Mouse (Mus musculus) midbrain, embryonic 12.5 days (tissue): ENCODE results near the gene Sema4d. TPM values are rescaled to one million over a fixed set of nuclear protein-coding genes. Genes with fewer than 3 reads are reported as not detected.

Experiments
- ATAC-seq: fragments of 200-750 bp; cut with Nextera tagmentation; 2 replicates; pipeline ENCODE4 v1.8.0; 2017; ENCODE audit warnings: low read depth, moderate TSS enrichment, moderate library complexity; ENCODE audit not compliant: low FRiP score
- H3K27ac ChIP-seq: fragments of 300-500 bp; sonication (generic); replicated peaks from 2 replicates; pipeline ENCODE4 v1.5.1; 2016; ENCODE audit warnings: mild to moderate bottlenecking
- H3K27me3 ChIP-seq: fragments of 300-500 bp; sonication (generic); 2 replicates; pipeline ENCODE4 v1.6.1; 2016; ENCODE audit warnings: mild to moderate bottlenecking
- H3K36me3 ChIP-seq: fragments of 300-500 bp; sonication (generic); 2 replicates; pipeline ENCODE4 v1.6.1; 2016
- H3K4me1 ChIP-seq: fragments of 300-500 bp; sonication (generic); 2 replicates; pipeline ENCODE4 v1.6.1; 2016
- H3K4me2 ChIP-seq: fragments of 300-500 bp; sonication (generic); replicated peaks from 2 replicates; pipeline ENCODE4 v1.6.1; 2016; ENCODE audit warnings: mild to moderate bottlenecking, moderate library complexity
- H3K4me3 ChIP-seq: fragments of 300-500 bp; sonication (generic); 2 replicates; pipeline ENCODE4 v1.5.1; 2016; ENCODE audit warnings: mild to moderate bottlenecking
- H3K9ac ChIP-seq: fragments of 300-500 bp; sonication (generic); replicated peaks from 2 replicates; pipeline ENCODE4 v1.6.1; 2016; ENCODE audit warnings: mild to moderate bottlenecking, moderate library complexity
- H3K9me3 ChIP-seq: fragments of 300-500 bp; sonication (generic); 2 replicates; pipeline ENCODE4 v1.6.1; 2016; ENCODE audit warnings: mild to moderate bottlenecking
- WGBS: fragments of 180-500 bp; shearing (Covaris S2); methylation state at CpG from one replicate; pipeline ENCODE4 v1.1.7; 2016; 5-methylcytosine and 5-hydroxymethylcytosine counted together
- microRNA-seq: library from miRNA; unstranded; fragments of <30 nt; microRNA quantifications from one replicate; pipeline ENCODE4, GENCODE M21; 2017
- polyA plus RNA-seq: library from polyadenylated mRNA; unstranded; fragments of >200 nt; fragmentation: Nextera tagmentation; extraction: Ambion mirVana; gene quantifications from 2 replicates; pipeline ENCODE4 v1.2.1, GENCODE M21; 2016

Gene Sema4d
- polyA plus RNA-seq, 1 experiment from 2014 or later = 4.9 TPM

- H3K27me3 ChIP-seq = no peaks in the 10 kb centered on the region
- no peak overlapping the region for H3K9ac ChIP-seq
- peaks cover 3% of the 10 kb centered on the region; the same call in 1 of the 2 replicates for H3K36me3 ChIP-seq
- H3K4me3 ChIP-seq = 0 out of 2 replicates have a peak overlapping the region, but pooled peaks have one; percentile 33
- 87% methylated on average over 3 of the region's 3 CpGs for WGBS
- peak overlapping the region; percentile 69 for H3K4me2 ChIP-seq
- H3K27ac ChIP-seq = no peak overlapping the region
- no peak for ATAC-seq
- H3K9me3 ChIP-seq = no peaks in the 10 kb centered on the region
- peaks cover 36% of the 10 kb centered on the region for H3K4me1 ChIP-seq
These were observed 145.8 kb downstream of the Sema4d start for GRCm38 (mm10) chr13:51647770-51648169.

GRCm38 (mm10) chr13:51646362-51647027 is 147.1 kb downstream of the Sema4d start:
- H3K36me3 ChIP-seq = no peaks in the 10 kb centered on the region
- H3K27me3 ChIP-seq = no peaks in the 10 kb centered on the region
- H3K4me2 ChIP-seq = peak overlapping the region; percentile 69
- H3K9me3 ChIP-seq = no peaks in the 10 kb centered on the region
- peaks cover 32% of the 10 kb centered on the region for H3K4me1 ChIP-seq
- no peak for ATAC-seq
- peak overlapping the region; percentile 77 for H3K4me3 ChIP-seq
- WGBS = 23% methylated on average over 3 of the region's 3 CpGs
- H3K9ac ChIP-seq = peak overlapping the region; percentile 7
- no peak overlapping the region for H3K27ac ChIP-seq

GRCm38 (mm10) chr13:51645872-51646271 is 147.7 kb downstream of the Sema4d start:
- Histone ChIP-seq H3K36me3 (no peaks in the 10 kb centered on the region), H3K9ac (peak overlapping the region; percentile 81), H3K4me1 (peaks cover 26% of the 10 kb centered on the region), H3K27me3 (no peaks in the 10 kb centered on the region), H3K4me2 (peak overlapping the region; percentile 69), H3K4me3 (peak overlapping the region; percentile 77), H3K27ac (peak overlapping the region; percentile 58; the same call in 1 of the 2 replicates), H3K9me3 (no peaks in the 10 kb centered on the region)
- no peak for ATAC-seq
- 0% methylated on average over 7 of the region's 7 CpGs for WGBS

- Histone ChIP-seq H3K9ac (peak within 1 kb of the TSS; percentile 81), H3K4me2 (peak within 1 kb of the TSS; percentile 69), H3K4me3 (peak within 1 kb of the TSS; percentile 77), H3K9me3 (no peaks in the 10 kb centered on the region), H3K27ac (peak within 1 kb of the TSS; percentile 75), H3K4me1 (peaks cover 23% of the 10 kb centered on the region), H3K27me3 (no peaks in the 10 kb centered on the region), H3K36me3 (no peaks in the 10 kb centered on the region)
- under 1% methylated on average over 83 of the region's 83 CpGs for WGBS
- ATAC-seq = peak; percentile 99
These were observed 148.4 kb downstream of the Sema4d start, which contains the start of gene Cks2 for GRCm38 (mm10) chr13:51644829-51645789. Gene Cks2 (plus strand): TSS chr13:51645232.

GRCm38 (mm10) chr13:51643924-51644828 is 149.4 kb downstream of the Sema4d start:
- WGBS = 46% methylated on average over 20 of the region's 20 CpGs
- H3K36me3 ChIP-seq = no peaks in the 10 kb centered on the region
- peak overlapping the region; percentile 77 for H3K4me3 ChIP-seq
- H3K9me3 ChIP-seq = no peaks in the 10 kb centered on the region
- H3K27me3 ChIP-seq = no peaks in the 10 kb centered on the region
- peak overlapping the region; percentile 75 for H3K27ac ChIP-seq
- ATAC-seq = peak; percentile 9
- H3K9ac ChIP-seq = peak overlapping the region; percentile 55; the same call in 1 of the 2 replicates
- H3K4me1 ChIP-seq = peaks cover 23% of the 10 kb centered on the region
- H3K4me2 ChIP-seq = peak overlapping the region; percentile 55

GRCm38 (mm10) chr13:51642171-51642778 is 151.3 kb downstream of the Sema4d start:
- 37% methylated on average over 11 of the region's 11 CpGs for WGBS
- H3K27me3 ChIP-seq = no peaks in the 10 kb centered on the region
- H3K4me3 ChIP-seq = no peak overlapping the region
- H3K9ac ChIP-seq = no peak overlapping the region
- H3K9me3 ChIP-seq = no peaks in the 10 kb centered on the region
- ATAC-seq = no peak
- H3K36me3 ChIP-seq = no peaks in the 10 kb centered on the region
- peaks cover 9% of the 10 kb centered on the region for H3K4me1 ChIP-seq
- H3K4me2 ChIP-seq = no peak overlapping the region
- no peak overlapping the region for H3K27ac ChIP-seq

GRCm38 (mm10) chr13:51641424-51641823 is 152.1 kb downstream of the Sema4d start:
- 86% methylated on average over 3 of the region's 3 CpGs for WGBS
- no peaks in the 10 kb centered on the region for H3K9me3 ChIP-seq
- ATAC-seq = no peak

GRCm38 (mm10) chr13:51638958-51639357 is 154.6 kb downstream of the Sema4d start:
- H3K4me3 ChIP-seq = no peak overlapping the region
- ATAC-seq = no peak
- H3K9ac ChIP-seq = no peak overlapping the region
- H3K36me3 ChIP-seq = no peaks in the 10 kb centered on the region
- WGBS = 93% methylated on average over 4 of the region's 4 CpGs
- no peaks in the 10 kb centered on the region for H3K4me1 ChIP-seq
- H3K27ac ChIP-seq = no peak overlapping the region
- no peaks in the 10 kb centered on the region for H3K9me3 ChIP-seq
- H3K27me3 ChIP-seq = no peaks in the 10 kb centered on the region
- H3K4me2 ChIP-seq = no peak overlapping the region

More at GRCm38 (mm10) chr13:51641424-51641823, 152.1 kb downstream of the Sema4d start:
- Histone ChIP-seq H3K27me3 (no peaks in the 10 kb centered on the region), H3K4me3 (no peak overlapping the region), H3K4me2 (no peak overlapping the region), H3K4me1 (peaks cover under 1% of the 10 kb centered on the region; the same call in 1 of the 2 replicates), H3K36me3 (no peaks in the 10 kb centered on the region), H3K9ac (no peak overlapping the region), H3K27ac (no peak overlapping the region)

Small RNAs within 50 kb of the gene (microRNA-seq; reads per million reads assigned to microRNA genes)
- gene Gm23566 = not detected

Other genes starting within 250 kb of the Sema4d start
- 7.9 and 8.3 TPM in 2 replicates for gene Shc3, start 224.3 kb downstream of the Sema4d start, polyA plus RNA-seq
- 244 and 257 TPM in 2 replicates for gene Cks2, start 148.5 kb downstream of the Sema4d start, polyA plus RNA-seq
- gene Secisbp2, start 142.1 kb downstream of the Sema4d start, polyA plus RNA-seq = 35.2 and 39.3 TPM in 2 replicates
- gene Gadd45g, start 52.9 kb upstream of the Sema4d start, polyA plus RNA-seq = 333 and 354 TPM in 2 replicates